Mouse (Mus musculus) stomach, embryonic 14.5 days (tissue): ENCODE data around the gene Fam53b. TPM values are rescaled to one million over a fixed set of nuclear protein-coding genes. Genes with fewer than 3 reads are reported as not detected.

Experiments
- ATAC-seq: fragments of 200-750 bp; cut with Nextera tagmentation; 2 replicates; pipeline ENCODE4 v1.8.0; 2017; ENCODE audit warnings: low read depth, moderate TSS enrichment; ENCODE audit not compliant: insufficient number of reproducible peaks, insufficient read depth, low FRiP score
- H3K27ac ChIP-seq: fragments of 300-500 bp; sonication (generic); 2 replicates; pipeline ENCODE4 v1.5.1; 2014; ENCODE audit warnings: mild to moderate bottlenecking, low read length, moderate library complexity, mixed read lengths
- H3K27me3 ChIP-seq: fragments of 300-500 bp; sonication (generic); 2 replicates; pipeline ENCODE4 v1.6.1; 2014; ENCODE audit warnings: low read length, control low read depth, mixed read lengths; ENCODE audit not compliant: control insufficient read depth, insufficient read depth
- H3K36me3 ChIP-seq: fragments of 300-500 bp; sonication (generic); 2 replicates; pipeline ENCODE4 v1.6.1; 2014; ENCODE audit warnings: mild to moderate bottlenecking, control low read depth, low read length, moderate library complexity, mixed read lengths; ENCODE audit not compliant: control insufficient read depth, insufficient read depth
- H3K4me1 ChIP-seq: fragments of 300-500 bp; sonication (generic); 2 replicates; pipeline ENCODE4 v1.6.1; 2014; ENCODE audit warnings: low read length, control low read depth, mixed read lengths; ENCODE audit not compliant: control insufficient read depth, insufficient read depth
- H3K4me2 ChIP-seq: fragments of 300-500 bp; sonication (generic); replicated peaks from 2 replicates; pipeline ENCODE4 v1.6.1; 2014; ENCODE audit warnings: low read depth, low read length, control low read depth
- H3K4me3 ChIP-seq: fragments of 300-500 bp; sonication (generic); 2 replicates; pipeline ENCODE4 v1.5.1; 2014; ENCODE audit warnings: low read depth, low read length, control low read depth
- H3K9ac ChIP-seq: fragments of 300-500 bp; sonication (generic); replicated peaks from 2 replicates; pipeline ENCODE4 v1.6.1; 2014; ENCODE audit warnings: low read depth, mild to moderate bottlenecking, control low read depth, low read length, moderate library complexity, mixed read lengths
- H3K9me3 ChIP-seq: fragments of 300-500 bp; sonication (generic); 2 replicates; pipeline ENCODE4 v1.6.1; 2016; ENCODE audit warnings: low read depth, low read length, control low read depth; ENCODE audit not compliant: control insufficient read depth
- WGBS: fragments of 180-500 bp; shearing (Covaris S2); extraction: QIAGEN DNeasy Blood & Tissue Kit; methylation state at CpG from one replicate; pipeline ENCODE4 v1.1.7; 2014; 5-methylcytosine and 5-hydroxymethylcytosine counted together
- polyA plus RNA-seq: library from polyadenylated mRNA; unstranded; fragments of >200 nt; fragmentation: Nextera tagmentation; extraction: Ambion mirVana; gene quantifications from 2 replicates; pipeline ENCODE4 v1.2.1, GENCODE M21; 2014

Gene Fam53b
- polyA plus RNA-seq, 1 experiment from 2014 or later, result 16.4 TPM

DNA sequence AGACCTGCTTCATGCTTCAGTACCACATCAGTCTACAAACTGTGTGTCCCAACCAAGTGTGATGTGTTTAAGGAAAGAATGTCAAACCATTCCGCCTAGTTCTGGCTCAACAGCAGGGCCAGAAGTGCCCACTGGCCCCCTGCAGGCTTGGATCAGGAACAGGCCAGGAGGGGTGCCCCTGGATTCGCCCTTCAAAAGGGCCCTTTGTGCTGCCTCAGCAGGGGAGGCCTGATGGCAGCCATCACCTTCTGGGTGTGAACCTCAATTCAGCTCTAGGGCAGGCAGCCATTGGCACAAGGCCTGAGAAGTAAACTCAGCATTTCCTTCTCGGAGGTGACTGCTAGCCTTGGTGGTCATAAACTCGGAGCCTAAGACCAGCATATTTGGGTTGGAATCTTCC lies 33.1 kb downstream of the Fam53b start:
- Histone ChIP-seq H3K27ac (peak overlapping the region; percentile 16; the same call in 1 of the 2 replicates), H3K36me3 (peaks cover 7% of the 10 kb centered on the region; the same call in 1 of the 2 replicates), H3K27me3 (no peaks in the 10 kb centered on the region), H3K4me2 (no peak overlapping the region), H3K9me3 (no peaks in the 10 kb centered on the region), H3K9ac (no peak overlapping the region), H3K4me1 (peaks cover 16% of the 10 kb centered on the region), H3K4me3 (no peak overlapping the region)
- no peak for ATAC-seq
- 43% methylated on average over 4 of the region's 4 CpGs for WGBS

- Histone ChIP-seq H3K36me3 (peaks cover 7% of the 10 kb centered on the region; the same call in 1 of the 2 replicates), H3K4me2 (no peak overlapping the region), H3K27ac (no peak overlapping the region), H3K4me3 (no peak overlapping the region), H3K27me3 (no peaks in the 10 kb centered on the region), H3K9me3 (no peaks in the 10 kb centered on the region), H3K4me1 (peaks cover 16% of the 10 kb centered on the region), H3K9ac (no peak overlapping the region)
- 82% methylated on average over 13 of the region's 13 CpGs for WGBS
- ATAC-seq, result no peak
These were observed 35.1 kb downstream of the Fam53b start for GRCm38 (mm10) chr7:132778630-132779029.

DNA sequence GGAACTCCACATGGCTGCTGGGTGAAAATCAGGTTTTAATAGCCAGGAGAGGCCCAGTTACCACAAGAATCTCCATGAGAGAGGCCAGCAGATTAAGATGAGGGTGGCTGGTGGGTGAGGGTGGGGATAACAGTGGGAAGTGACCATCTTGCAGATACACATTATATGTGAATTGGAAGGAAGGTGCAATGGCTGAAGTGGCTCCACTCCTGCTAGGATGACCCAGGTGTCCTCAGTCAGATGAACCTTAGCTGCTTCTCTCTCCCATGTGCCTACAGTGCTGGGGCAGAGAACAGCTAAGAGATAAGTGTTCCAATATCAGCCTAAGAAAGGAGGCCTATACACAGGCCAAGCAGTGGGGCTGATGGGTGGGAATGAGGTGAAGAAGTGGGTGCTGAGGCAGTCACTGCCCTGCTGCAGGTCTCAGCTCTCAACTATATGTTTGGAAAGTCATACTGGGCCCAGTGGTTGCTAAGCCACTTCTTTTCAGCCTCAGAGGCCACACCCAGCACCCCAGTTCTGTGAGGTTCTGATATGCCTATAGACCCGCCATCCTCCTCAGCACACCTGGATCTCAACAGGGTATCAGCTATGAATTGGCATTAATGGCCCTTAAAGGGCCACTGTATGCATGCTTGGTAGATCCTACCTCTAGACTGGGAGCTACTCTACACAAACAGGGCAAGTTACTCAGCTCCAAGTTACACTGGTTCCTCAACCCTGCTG lies 35.8 kb downstream of the Fam53b start:
- H3K4me1 ChIP-seq, result peaks cover 16% of the 10 kb centered on the region
- peak; percentile 62; the same call in 1 of the 2 replicates for ATAC-seq
- no peak overlapping the region for H3K27ac ChIP-seq
- WGBS, result 100% methylated on average over 1 of the region's 1 CpGs
- no peak overlapping the region for H3K9ac ChIP-seq
- no peaks in the 10 kb centered on the region for H3K27me3 ChIP-seq
- H3K4me3 ChIP-seq, result no peak overlapping the region
- H3K9me3 ChIP-seq, result no peaks in the 10 kb centered on the region
- H3K4me2 ChIP-seq, result no peak overlapping the region
- peaks cover 7% of the 10 kb centered on the region; the same call in 1 of the 2 replicates for H3K36me3 ChIP-seq

- H3K4me2 ChIP-seq, result no peak overlapping the region
- peaks cover 16% of the 10 kb centered on the region for H3K4me1 ChIP-seq
- H3K27me3 ChIP-seq, result no peaks in the 10 kb centered on the region
- no peak overlapping the region for H3K27ac ChIP-seq
- no peak overlapping the region for H3K4me3 ChIP-seq
- peaks cover 7% of the 10 kb centered on the region; the same call in 1 of the 2 replicates for H3K36me3 ChIP-seq
- 95% methylated on average over 7 of the region's 7 CpGs for WGBS
- H3K9ac ChIP-seq, result no peak overlapping the region
- ATAC-seq, result no peak
- H3K9me3 ChIP-seq, result no peaks in the 10 kb centered on the region
These were observed 36.6 kb downstream of the Fam53b start for GRCm38 (mm10) chr7:132777117-132777516.

GRCm38 (mm10) chr7:132776338-132777111 lies 37.2 kb downstream of the Fam53b start:
- Histone ChIP-seq H3K27ac (no peak overlapping the region), H3K4me1 (peaks cover 11% of the 10 kb centered on the region), H3K4me3 (no peak overlapping the region), H3K9ac (no peak overlapping the region), H3K27me3 (no peaks in the 10 kb centered on the region), H3K4me2 (no peak overlapping the region), H3K36me3 (peaks cover 7% of the 10 kb centered on the region; the same call in 1 of the 2 replicates), H3K9me3 (no peaks in the 10 kb centered on the region)
- 81% methylated on average over 7 of the region's 7 CpGs for WGBS
- peak; percentile 30; the same call in 1 of the 2 replicates for ATAC-seq

DNA sequence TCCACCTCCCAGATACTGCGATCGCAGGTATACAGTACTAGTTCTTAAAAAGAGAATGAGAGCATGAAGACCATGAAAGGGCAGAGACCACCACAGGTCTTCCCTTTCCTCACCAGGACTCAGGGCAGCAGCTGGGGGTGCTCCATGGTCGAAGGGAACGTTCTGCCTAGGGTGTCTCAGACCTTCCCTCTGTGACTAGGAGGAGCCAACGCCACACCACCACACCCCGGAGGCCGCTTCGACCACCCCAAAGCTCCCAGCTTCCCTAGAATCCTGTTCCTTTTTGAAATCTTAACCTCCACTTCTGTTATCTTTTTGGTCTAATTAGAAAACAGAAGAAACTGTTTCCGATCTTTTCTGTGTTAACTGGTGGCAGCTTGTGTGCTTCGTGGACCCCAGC lies 37.8 kb downstream of the Fam53b start:
- WGBS, result 88% methylated on average over 10 of the region's 10 CpGs
- Histone ChIP-seq H3K27ac (no peak overlapping the region), H3K4me3 (no peak overlapping the region), H3K4me1 (peaks cover 6% of the 10 kb centered on the region), H3K27me3 (no peaks in the 10 kb centered on the region), H3K36me3 (peaks cover 7% of the 10 kb centered on the region; the same call in 1 of the 2 replicates), H3K9me3 (no peaks in the 10 kb centered on the region), H3K4me2 (no peak overlapping the region), H3K9ac (no peak overlapping the region)
- no peak for ATAC-seq

- 78% methylated on average over 5 of the region's 5 CpGs for WGBS
- Histone ChIP-seq H3K36me3 (peaks cover 7% of the 10 kb centered on the region; the same call in 1 of the 2 replicates), H3K4me2 (no peak overlapping the region), H3K4me3 (no peak overlapping the region), H3K9ac (no peak overlapping the region), H3K27me3 (no peaks in the 10 kb centered on the region), H3K27ac (no peak overlapping the region), H3K9me3 (no peaks in the 10 kb centered on the region), H3K4me1 (0 out of 2 replicates have a peak, but pooled peaks cover under 1% of the 10 kb centered on the region)
- ATAC-seq, result no peak
These were observed 38.4 kb downstream of the Fam53b start for GRCm38 (mm10) chr7:132775333-132775732.

DNA sequence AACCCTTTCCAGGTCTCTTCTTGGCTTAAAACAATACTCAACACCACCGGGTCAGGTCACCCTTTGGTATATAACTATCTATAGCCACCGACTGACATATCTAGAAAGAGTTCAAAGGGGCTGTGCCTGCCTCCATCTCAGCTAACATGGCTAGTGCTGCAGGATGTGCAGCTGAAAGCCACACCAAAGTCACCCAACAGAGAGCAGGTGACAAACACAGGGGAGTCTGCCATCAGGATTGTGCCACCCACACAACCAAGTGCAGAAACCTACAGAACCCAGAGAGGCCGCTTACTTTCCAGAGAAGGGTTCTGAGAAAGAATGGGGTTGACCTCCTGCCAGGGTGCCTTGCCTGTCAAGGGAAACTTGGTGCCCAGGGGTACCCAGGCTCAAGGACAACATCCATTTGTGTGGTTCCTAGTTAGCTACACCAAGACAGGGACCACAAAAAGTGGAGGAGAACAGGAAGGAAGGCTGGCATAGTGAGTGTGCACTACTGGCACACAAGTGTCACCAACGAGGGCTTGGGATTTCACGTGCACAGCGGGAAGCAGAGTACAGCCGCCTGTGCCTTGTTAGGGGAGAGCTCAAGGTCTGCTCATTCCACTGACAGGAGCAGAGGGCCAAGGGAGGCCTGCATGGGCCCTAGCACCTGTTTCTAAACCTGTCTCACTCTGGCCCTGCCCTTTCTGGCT lies 40.5 kb downstream of the Fam53b start:
- H3K9me3 ChIP-seq, result no peaks in the 10 kb centered on the region
- H3K9ac ChIP-seq, result no peak overlapping the region
- H3K4me1 ChIP-seq, result no peaks in the 10 kb centered on the region
- no peak overlapping the region for H3K4me3 ChIP-seq
- H3K4me2 ChIP-seq, result no peak overlapping the region
- WGBS, result 82% methylated on average over 7 of the region's 7 CpGs
- ATAC-seq, result no peak
- H3K27me3 ChIP-seq, result no peaks in the 10 kb centered on the region
- H3K36me3 ChIP-seq, result peaks cover 7% of the 10 kb centered on the region; the same call in 1 of the 2 replicates
- H3K27ac ChIP-seq, result no peak overlapping the region
